Mouse (Mus musculus): ENCODE measurements around the gene Nol7. TPM values are rescaled to one million over a fixed set of nuclear protein-coding genes. Genes with fewer than 3 reads are reported as not detected.

Nol7 gene
- total RNA-seq, 2 experiments from 2014 or later, result 79.5 to 91.1 TPM

- DNase-seq (ENCODE audit: extremely low spot score in 1 of 2, low spot score in 1 of 2), result no peak
Measured at GRCm38 (mm10) chr13:43415249-43415648, 17.1 kb downstream of the Nol7 start.

- no peak for DNase-seq (ENCODE audit: extremely low spot score in 1 of 2, low spot score in 1 of 2)
Measured at GRCm38 (mm10) chr13:43428436-43428835, 30.2 kb downstream of the Nol7 start.

- no peak for DNase-seq (ENCODE audit: extremely low spot score in 1 of 2, low spot score in 1 of 2)
Measured at GRCm38 (mm10) chr13:43433395-43433794, 35.2 kb downstream of the Nol7 start.

GRCm38 (mm10) chr13:43440376-43440775 lies 42.2 kb downstream of the Nol7 start:
- no peak for DNase-seq (ENCODE audit: extremely low spot score in 1 of 2, low spot score in 1 of 2)

- no peak for DNase-seq (ENCODE audit: extremely low spot score in 1 of 2, low spot score in 1 of 2)
Measured at GRCm38 (mm10) chr13:43442551-43442950, 44.4 kb downstream of the Nol7 start.

- DNase-seq (ENCODE audit: extremely low spot score in 1 of 2, low spot score in 1 of 2), result no peak
Measured at GRCm38 (mm10) chr13:43443706-43444105, 45.5 kb downstream of the Nol7 start.

GRCm38 (mm10) chr13:43444717-43445116 lies 46.5 kb downstream of the Nol7 start:
- no peak for DNase-seq (ENCODE audit: extremely low spot score in 1 of 2, low spot score in 1 of 2)

GRCm38 (mm10) chr13:43445754-43446153 lies 47.6 kb downstream of the Nol7 start:
- DNase-seq (ENCODE audit: extremely low spot score in 1 of 2, low spot score in 1 of 2), result no peak

- DNase-seq (ENCODE audit: extremely low spot score in 1 of 2, low spot score in 1 of 2), result no peak
Measured at GRCm38 (mm10) chr13:43447721-43448120, 49.5 kb downstream of the Nol7 start.

GRCm38 (mm10) chr13:43450686-43451085 lies 52.5 kb downstream of the Nol7 start:
- no peak for DNase-seq (ENCODE audit: extremely low spot score in 1 of 2, low spot score in 1 of 2)

GRCm38 (mm10) chr13:43452177-43452576 lies 54.0 kb downstream of the Nol7 start:
- DNase-seq (ENCODE audit: extremely low spot score in 1 of 2, low spot score in 1 of 2), result no peak

- no peak for DNase-seq (ENCODE audit: extremely low spot score in 1 of 2, low spot score in 1 of 2)
Measured at GRCm38 (mm10) chr13:43452843-43453605, 54.8 kb downstream of the Nol7 start.

- DNase-seq (ENCODE audit: extremely low spot score in 1 of 2, low spot score in 1 of 2), result no peak
Measured at GRCm38 (mm10) chr13:43454431-43454830, 56.2 kb downstream of the Nol7 start.

Other genes starting within 250 kb of the Nol7 start
- 10 to 100 TPM; 32.9 to 38.8 TPM for gene Tbc1d7, start 226.9 kb upstream of the Nol7 start, total RNA-seq (2021)
- gene Gfod1, start 94.2 kb upstream of the Nol7 start, total RNA-seq (2021), result 10 to 100 TPM; 86.7 to 93.1 TPM
- 10 to 100 TPM; 19.6 to 21.7 TPM for gene Sirt5, start 32.9 kb upstream of the Nol7 start, total RNA-seq (2021)
- 10 to 100 TPM; 81.4 to 82.4 TPM for gene Ranbp9, start 82.9 kb downstream of the Nol7 start, total RNA-seq (2021)
- 10 to 100 TPM; 19.2 to 22.5 TPM for gene Mcur1, start 161.8 kb downstream of the Nol7 start, total RNA-seq (2021)
- 10 to 100 TPM; 35.6 to 36.4 TPM for gene Rnf182, start 217.3 kb downstream of the Nol7 start, total RNA-seq (2021)